Comparison of ENCODE assay signal across 13 mouse cellular contexts in the genomic region with DNA sequence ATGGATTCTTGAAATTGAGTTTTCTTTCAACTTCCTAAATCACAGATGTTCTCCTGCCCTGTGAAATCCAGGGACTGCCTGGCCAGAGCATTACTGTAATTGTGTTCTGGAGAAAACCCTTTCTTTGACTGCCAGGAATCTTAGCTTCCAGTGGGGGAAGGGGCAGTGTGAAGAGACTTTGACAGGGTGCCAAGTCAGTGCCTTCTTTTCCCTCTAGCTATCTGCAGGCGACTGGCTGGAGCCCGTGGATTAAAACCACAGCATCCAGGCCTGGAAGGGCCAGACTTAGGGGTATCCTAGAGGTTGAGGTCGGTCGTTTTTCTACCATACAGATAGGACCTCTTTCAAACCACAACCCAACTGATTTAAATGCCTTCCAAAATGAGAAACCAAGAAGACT. TPM values are rescaled to one million over a fixed set of nuclear protein-coding genes. Genes with fewer than 3 reads are reported as not detected.
DNase-seq lines count a peak whose midpoint lies in the region; ATAC-seq lines count a peak whose summit lies in the region.
"Had no signal": no experiment of that assay in that cellular context is flagged by ENCODE, and none has a peak within 500 bp of the region (broad histone marks: within the 10 kb centered on the region; RNA-seq: fewer than 3 reads in every experiment).

No protein-coding gene starts in this region.

- H3K36me3 ChIP-seq in kidney, embryonic 16.5 days (ENCODE audit: insufficient read depth, low read length): no peaks in the 10 kb centered on the region; the same call in 1 of the 2 replicates

- H3K27ac ChIP-seq in kidney, embryonic 16.5 days (ENCODE audit: low read length): no peak overlapping the region

- no peak overlapping the region for H3K9ac ChIP-seq in kidney, embryonic 16.5 days (replicated peaks; ENCODE audit: low read length)

- no peak overlapping the region for H3K4me2 ChIP-seq in kidney, embryonic 16.5 days (replicated peaks; ENCODE audit: low read depth, low read length)

- no peaks in the 10 kb centered on the region for H3K27me3 ChIP-seq in kidney, embryonic 16.5 days (ENCODE audit: insufficient read depth, low read length)

- ATAC-seq in kidney, embryonic 16.5 days (ENCODE audit: low FRiP score, low TSS enrichment): no peak
- ATAC-seq: inflammation-experienced regulatory T-cells, adult 6 months had no signal

- H3K4me3 ChIP-seq in kidney, embryonic 16.5 days (ENCODE audit: low read length): no peak overlapping the region
- H3K4me3 ChIP-seq: megakaryocyte, embryonic 14.5 days had no signal

- DNase-seq in cerebellum, postnatal 14 days: peak; percentile 42 to 49
- no peak for DNase-seq in cerebellum, adult 8-10 months
- peak; percentile 36 for DNase-seq in kidney, postnatal 14 days
- peak; percentile 12 for DNase-seq in ovary, postnatal 36 days (ENCODE audit: low spot score)
- no peak for DNase-seq in ovary, adult 18-20 months (ENCODE audit: low spot score)
- DNase-seq in lung, postnatal 4 days: peak; percentile 52 to 59
- DNase-seq in spleen, postnatal 4 days (ENCODE audit: low spot score in 2 of 2): no peak
- DNase-seq: gastrocnemius, postnatal 10 days; liver; thymus, postnatal 25 days had no signal

- WGBS in kidney, embryonic 16.5 days: 68% methylated on average over 4 of the region's 4 CpGs

- no peaks in the 10 kb centered on the region for H3K4me1 ChIP-seq in kidney, embryonic 16.5 days (ENCODE audit: insufficient read depth, low read length)

- H3K9me3 ChIP-seq in kidney, embryonic 16.5 days (ENCODE audit: low read length): no peaks in the 10 kb centered on the region
- H3K9me3 ChIP-seq: megakaryocyte, embryonic 14.5 days had no signal

RNA-seq across cellular contexts. Expression of gene Bmpr2, which starts 37.5 kb away (rescaled TPM):
- polyA plus RNA-seq in kidney, embryonic 16.5 days (2015; fragmentation: Nextera tagmentation; extraction: Ambion mirVana): 6.5 and 7.4 TPM in 2 replicates

RNA-seq across cellular contexts. Expression of gene Nop58, which starts 40.9 kb away (rescaled TPM):
- polyA plus RNA-seq in kidney, embryonic 16.5 days (2015; fragmentation: Nextera tagmentation; extraction: Ambion mirVana): 235 and 246 TPM in 2 replicates

RNA-seq across cellular contexts. Expression of gene Sumo1, which starts 55.0 kb away (rescaled TPM):
- polyA plus RNA-seq in kidney, embryonic 16.5 days (2015; fragmentation: Nextera tagmentation; extraction: Ambion mirVana): 370 and 375 TPM in 2 replicates

Comparison
In these comparisons a context has a peak if more than half of its experiments do, and no peak if none do; other contexts are left out.
1. DNase-seq: peak in cerebellum, postnatal 14 days (2 of 2), kidney, postnatal 14 days (single experiment), ovary, postnatal 36 days (single experiment) and lung, postnatal 4 days (2 of 2); none in cerebellum, adult 8-10 months (single experiment), ovary, adult 18-20 months (single experiment) and spleen, postnatal 4 days (0 of 2).